Mouse (Mus musculus): ENCODE measurements around the gene Ikbke. TPM values are rescaled to one million over a fixed set of nuclear protein-coding genes. Genes with fewer than 3 reads are reported as not detected.

The Ikbke gene
- total RNA-seq, 4 experiments from 2014 or later = 0.41 to 1.4 (median 0.70) TPM; not detected in 1

- no peak for DNase-seq (ENCODE audit: low spot score in 2 of 2)
Observed at GRCm38 (mm10) chr1:131239576-131240193, 39.7 kb downstream of the Ikbke start.

- DNase-seq (ENCODE audit: low spot score in 2 of 2) = peak; percentile 62 to 65
Observed at GRCm38 (mm10) chr1:131238931-131239381, 40.5 kb downstream of the Ikbke start.

GRCm38 (mm10) chr1:131236077-131236476 lies 43.3 kb downstream of the Ikbke start:
- no peak for DNase-seq (ENCODE audit: low spot score in 2 of 2)

GRCm38 (mm10) chr1:131233527-131233926 lies 45.9 kb downstream of the Ikbke start:
- DNase-seq (ENCODE audit: low spot score in 2 of 2) = no peak

GRCm38 (mm10) chr1:131228659-131229058 lies 50.7 kb downstream of the Ikbke start:
- no peak for DNase-seq (ENCODE audit: low spot score in 2 of 2)

- no peak for DNase-seq (ENCODE audit: low spot score in 2 of 2)
Observed at GRCm38 (mm10) chr1:131228225-131228624, 51.2 kb downstream of the Ikbke start.

- DNase-seq (ENCODE audit: low spot score in 2 of 2) = no peak
Observed at GRCm38 (mm10) chr1:131224848-131225471, 54.4 kb downstream of the Ikbke start.

GRCm38 (mm10) chr1:131223345-131223744 lies 56.1 kb downstream of the Ikbke start:
- DNase-seq (ENCODE audit: low spot score in 2 of 2) = no peak

- no peak for DNase-seq (ENCODE audit: low spot score in 2 of 2)
Observed at GRCm38 (mm10) chr1:131221822-131222590, 57.4 kb downstream of the Ikbke start.

GRCm38 (mm10) chr1:131218933-131219332 lies 60.5 kb downstream of the Ikbke start:
- DNase-seq (ENCODE audit: low spot score in 2 of 2) = no peak

GRCm38 (mm10) chr1:131213361-131213760 lies 66.0 kb downstream of the Ikbke start:
- DNase-seq (ENCODE audit: low spot score in 2 of 2) = no peak

GRCm38 (mm10) chr1:131212956-131213355 lies 66.5 kb downstream of the Ikbke start:
- DNase-seq (ENCODE audit: low spot score in 2 of 2) = no peak

GRCm38 (mm10) chr1:131211655-131212054 lies 67.8 kb downstream of the Ikbke start:
- DNase-seq (ENCODE audit: low spot score in 2 of 2) = no peak

GRCm38 (mm10) chr1:131209971-131210426 lies 69.4 kb downstream of the Ikbke start:
- DNase-seq (ENCODE audit: low spot score in 2 of 2) = no peak

- DNase-seq (ENCODE audit: low spot score in 2 of 2) = no peak
Observed at GRCm38 (mm10) chr1:131208800-131209199, 70.6 kb downstream of the Ikbke start.

- DNase-seq (ENCODE audit: low spot score in 2 of 2) = no peak
Observed at GRCm38 (mm10) chr1:131208081-131208480, 71.3 kb downstream of the Ikbke start.

GRCm38 (mm10) chr1:131207531-131207930 lies 71.9 kb downstream of the Ikbke start:
- no peak for DNase-seq (ENCODE audit: low spot score in 2 of 2)

- DNase-seq (ENCODE audit: low spot score in 2 of 2) = no peak
Observed at GRCm38 (mm10) chr1:131206342-131206741, 73.1 kb downstream of the Ikbke start.

GRCm38 (mm10) chr1:131204461-131204860 lies 74.9 kb downstream of the Ikbke start:
- no peak for DNase-seq (ENCODE audit: low spot score in 2 of 2)
